30 mouse cellular contexts compared by ENCODE assay signal in the genomic region with DNA sequence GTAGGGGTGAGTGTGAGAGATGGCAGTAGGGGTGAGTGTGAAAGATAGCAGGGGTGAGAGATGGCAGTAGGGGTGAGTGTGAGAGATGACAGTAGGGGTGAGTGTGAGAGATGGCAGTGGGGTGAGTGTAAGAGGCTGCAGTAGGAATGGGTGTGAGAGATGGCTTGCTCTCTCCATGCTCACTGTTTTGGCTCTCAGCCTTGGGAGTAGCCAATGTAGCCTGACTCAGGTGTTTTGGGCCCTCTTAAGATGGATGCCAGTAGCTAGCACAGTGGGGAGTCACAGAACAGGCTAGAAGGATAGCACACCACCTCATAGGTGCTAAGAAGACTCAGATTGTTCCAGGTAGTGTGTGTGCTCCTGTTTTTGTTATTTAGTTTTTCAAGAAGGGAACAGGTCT. TPM values are rescaled to one million over a fixed set of nuclear protein-coding genes. Genes with fewer than 3 reads are reported as not detected.
A peak's percentile ranks its signal among the peaks of the same experiment; 100 is the strongest.
DNase-seq lines count a peak whose midpoint lies in the region; ATAC-seq and TF ChIP-seq lines count a peak whose summit lies in the region.
"Had no signal": no experiment of that assay in that cellular context is flagged by ENCODE, and none has a peak within 500 bp of the region (broad histone marks: within the 10 kb centered on the region; RNA-seq: fewer than 3 reads in every experiment).

No protein-coding gene starts in this region.

- H3K27me3 ChIP-seq in heart, adult 2 months (ENCODE audit: control insufficient read depth, insufficient read depth, low read length): no peaks in the 10 kb centered on the region
- H3K27me3 ChIP-seq in heart, postnatal 0 days (ENCODE audit: control insufficient read depth, insufficient read depth, low read length): no peaks in the 10 kb centered on the region
- no peaks in the 10 kb centered on the region for H3K27me3 ChIP-seq in heart, embryonic 12.5 days (replicated peaks)
- H3K27me3 ChIP-seq: CH12.LX; embryonic facial prominence, embryonic 13.5 days; embryonic facial prominence, embryonic 15.5 days; forebrain, embryonic 12.5 days; Patski had no signal

- no peak overlapping the region for H3K4me2 ChIP-seq in heart, postnatal 0 days (ENCODE audit: low read depth, low read length)
- H3K4me2 ChIP-seq in heart, embryonic 12.5 days: no peak overlapping the region
- H3K4me2 ChIP-seq: embryonic facial prominence, embryonic 13.5 days; embryonic facial prominence, embryonic 15.5 days; forebrain, embryonic 12.5 days had no signal

- no peak overlapping the region for H3K4me3 ChIP-seq in heart, adult 2 months
- no peak overlapping the region for H3K4me3 ChIP-seq in heart, postnatal 0 days (ENCODE audit: low read depth, low read length)
- H3K4me3 ChIP-seq in heart, embryonic 12.5 days: no peak overlapping the region
- H3K4me3 ChIP-seq in brown adipose tissue, adult 24 weeks (ENCODE audit: insufficient read depth, low read depth, low read length): no peak overlapping the region
- H3K4me3 ChIP-seq: embryonic facial prominence, embryonic 13.5 days; embryonic facial prominence, embryonic 15.5 days; erythroblast, embryonic 14.5 days; forebrain, embryonic 10.5 days; forebrain, embryonic 12.5 days had no signal

- TF ChIP-seq POLR2A in heart, adult 2 months (IDR thresholded peaks at IDR 0.05; ENCODE audit: insufficient read depth, low read depth, low read length): no peak

- TF ChIP-seq CTCF in heart, adult 2 months (IDR thresholded peaks at IDR 0.05): no peak
- no peak for TF ChIP-seq CTCF in heart, postnatal 0 days (IDR thresholded peaks at IDR 0.05; ENCODE audit: low read depth)

- H3K9me3 ChIP-seq in heart, postnatal 0 days (replicated peaks; ENCODE audit: control insufficient read depth, low read length): no peaks in the 10 kb centered on the region
- peaks cover 3% of the 10 kb centered on the region; the same call in 1 of the 2 replicates for H3K9me3 ChIP-seq in heart, embryonic 12.5 days (replicated peaks)
- H3K9me3 ChIP-seq: embryonic facial prominence, embryonic 15.5 days; forebrain, embryonic 12.5 days had no signal

- peaks cover 5% of the 10 kb centered on the region for H3K79me2 ChIP-seq in heart, adult 2 months (replicated peaks; ENCODE audit: control insufficient read depth, insufficient read depth, low read length)

- H3K4me1 ChIP-seq in heart, adult 2 months (ENCODE audit: control insufficient read depth, insufficient read depth, low read length): peaks cover 39% of the 10 kb centered on the region
- peaks cover 51% of the 10 kb centered on the region for H3K4me1 ChIP-seq in heart, postnatal 0 days (ENCODE audit: control insufficient read depth, insufficient read depth)
- peaks cover 70% of the 10 kb centered on the region for H3K4me1 ChIP-seq in heart, embryonic 12.5 days (replicated peaks)
- peaks cover 36% of the 10 kb centered on the region for H3K4me1 ChIP-seq in brown adipose tissue, adult 24 weeks (ENCODE audit: control insufficient read depth, insufficient read depth, insufficient read length, low read length)

- DNase-seq in cerebellum, adult 9-11 months: peak; percentile 53
- DNase-seq in cerebellum, adult 11 months: no peak
- peak; percentile 81 for DNase-seq in heart, adult 11 months
- no peak for DNase-seq in heart, adult 2 months
- DNase-seq in heart, postnatal 0 days (ENCODE audit: low spot score): no peak
- DNase-seq: adrenal gland, adult 8-10 months; adrenal gland, postnatal 14 days; adrenal gland, postnatal 36 days; B cell, adult 2 months; cerebellum, adult 11-12 months; cerebellum, adult 2 months; cerebellum, adult 9-10 months; cerebellum, postnatal 14 days; cerebellum, postnatal 36 days; embryo, embryonic 11 days had no signal

- no peak for ATAC-seq in heart, postnatal 0 days (ENCODE audit: insufficient read depth, low read depth)
- ATAC-seq in heart, embryonic 12.5 days (ENCODE audit: insufficient number of reproducible peaks, low FRiP score): no peak
- ATAC-seq in granulocyte monocyte progenitor cell, adult 5-6 weeks (replicated peaks; ENCODE audit: poor library complexity, severe bottlenecking): no peak
- ATAC-seq: activated CD4-positive, CD25-positive, alpha-beta regulatory T cell, adult 4 months; CD4-positive, CD25-positive, alpha-beta regulatory T cell, adult 4 months; forebrain, embryonic 14.5 days; forebrain, embryonic 16.5 days; Patski had no signal

- no peak overlapping the region; the same call in 1 of the 2 replicates for H3K27ac ChIP-seq in heart, adult 2 months
- H3K27ac ChIP-seq in heart, postnatal 0 days (ENCODE audit: low read depth): 0 out of 2 replicates have a peak overlapping the region, but pooled peaks have one; percentile 0
- no peak overlapping the region; the same call in 1 of the 2 replicates for H3K27ac ChIP-seq in heart, embryonic 12.5 days (ENCODE audit: poor library complexity, severe bottlenecking)
- H3K27ac ChIP-seq in brown adipose tissue, adult 24 weeks (replicated peaks; ENCODE audit: low read depth, low read length): peak overlapping the region; percentile 19; the same call in 1 of the 2 replicates
- H3K27ac ChIP-seq: embryonic facial prominence, embryonic 13.5 days; embryonic facial prominence, embryonic 15.5 days; forebrain, embryonic 10.5 days; forebrain, embryonic 12.5 days had no signal

- no peak for TF ChIP-seq EP300 in heart, adult 2 months (IDR thresholded peaks at IDR 0.05; ENCODE audit: insufficient read depth, low read depth, low read length)
- TF ChIP-seq EP300 in heart, postnatal 0 days (IDR thresholded peaks at IDR 0.05; ENCODE audit: low read depth): no peak

- H3K9ac ChIP-seq in heart, adult 2 months (ENCODE audit: low read depth, low read length): no peak overlapping the region
- no peak overlapping the region for H3K9ac ChIP-seq in heart, postnatal 0 days (replicated peaks; ENCODE audit: low read depth, low read length)
- no peak overlapping the region for H3K9ac ChIP-seq in heart, embryonic 12.5 days
- H3K9ac ChIP-seq: embryonic facial prominence, embryonic 13.5 days; embryonic facial prominence, embryonic 15.5 days; forebrain, embryonic 12.5 days had no signal

- peaks cover 11% of the 10 kb centered on the region for H3K36me3 ChIP-seq in heart, adult 2 months (ENCODE audit: control insufficient read depth, insufficient read depth, low read length)
- H3K36me3 ChIP-seq in heart, postnatal 0 days (replicated peaks; ENCODE audit: control insufficient read depth, insufficient read depth, low read length): no peaks in the 10 kb centered on the region
- H3K36me3 ChIP-seq in heart, embryonic 12.5 days: no peaks in the 10 kb centered on the region
- H3K36me3 ChIP-seq: embryonic facial prominence, embryonic 13.5 days; embryonic facial prominence, embryonic 15.5 days; forebrain, embryonic 10.5 days; forebrain, embryonic 12.5 days; G1E had no signal

- intact Hi-C loops in heart, adult 2 months (cut with DNase I): loop anchor here (2.0 to 5.0 kb wide), 3 partner anchors 37 to 127 kb away; no protein-coding TSS in a partner anchor

RNA-seq across cellular contexts. Expression of a gene that starts 46.8 kb away (rescaled TPM):
- 100 to 1,000 TPM; 280 to 306 TPM for total RNA-seq in heart, adult 2 months (2021)
- 134 and 195 TPM in 2 replicates for polyA plus RNA-seq in heart, adult 2 months (2012; rRNA removed)
- total RNA-seq in heart, postnatal 0 days (2014; rRNA removed; ENCODE audit: low replicate concordance): 43.4 and 44.1 TPM in 2 replicates
- 57.9 and 65.2 TPM in 2 replicates for polyA plus RNA-seq in heart, postnatal 0 days (2015; fragmentation: Nextera tagmentation; extraction: Ambion mirVana)
- polyA plus RNA-seq in heart, embryonic 12.5 days (2016; fragmentation: Nextera tagmentation; extraction: Ambion mirVana): 96.3 and 104 TPM in 2 replicates
- polyA plus RNA-seq in brown adipose tissue, adult 24 weeks (2012; ENCODE audit: insufficient read depth, insufficient read length, missing spikeins): 31.6 and 42.3 TPM in 2 replicates
- total RNA-seq in granulocyte monocyte progenitor cell, adult 5-6 weeks (2014; fragmentation: Nextera tagmentation): 7.9 and 10.2 TPM in 2 replicates
- total RNA-seq in granulocyte monocyte progenitor cell, adult 5-6 weeks (2017): 5.5 and 11.6 TPM in 2 replicates

Comparison
In these comparisons a context has a peak if more than half of its experiments do, and no peak if none do; other contexts are left out.
1. DNase-seq: peak in cerebellum, adult 9-11 months (single experiment) and heart, adult 11 months (single experiment); none in cerebellum, adult 11 months (single experiment), heart, adult 2 months (0 of 2) and heart, postnatal 0 days (single experiment).
2. H3K27ac ChIP-seq: peak in heart, postnatal 0 days (single experiment) and brown adipose tissue, adult 24 weeks (single experiment); none in heart, adult 2 months (single experiment) and heart, embryonic 12.5 days (single experiment).